Mouse (Mus musculus): ENCODE measurements around the gene Nif3l1.

The Nif3l1 gene

DNA sequence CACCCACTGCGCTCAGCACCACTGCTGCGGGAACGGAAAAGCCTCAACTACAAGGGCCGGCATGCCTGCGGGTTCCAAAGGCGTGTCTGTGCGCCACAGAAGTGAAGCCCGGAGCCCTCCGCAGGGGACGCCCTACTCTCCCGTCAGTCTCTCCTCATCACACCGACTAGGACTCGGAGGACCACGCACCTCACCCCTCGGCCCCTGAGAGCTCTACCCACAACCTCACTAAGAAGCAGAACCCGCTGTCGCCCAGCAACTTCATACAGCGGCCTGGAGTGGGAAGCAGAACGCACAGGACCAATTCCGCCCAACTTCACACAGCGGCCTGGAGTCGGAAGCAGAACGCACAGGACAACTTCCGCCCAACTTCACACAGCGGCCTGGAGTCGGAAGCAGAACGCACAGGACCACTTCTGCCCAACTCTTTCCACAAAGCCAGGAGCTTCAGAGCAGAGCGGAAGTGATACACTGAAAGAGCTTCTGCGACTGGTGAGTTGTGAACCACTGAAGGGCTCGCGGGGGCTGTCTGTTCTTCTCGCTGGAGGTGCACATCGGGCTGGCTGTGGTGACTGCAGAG is at the start of gene Nif3l1, which contains the start of gene Ppil3:
Gene Nif3l1 (plus strand): TSS at position 9 of the 580 bp plus-strand sequence.
Gene Ppil3 (minus strand): TSS at position 344 of the 580 bp plus-strand sequence.
- DNase-seq (ENCODE audit: low read depth), result peak; percentile 80

GRCm38 (mm10) chr1:58395341-58395740 is 49.6 kb upstream of the Nif3l1 start:
- no peak for DNase-seq (ENCODE audit: low read depth)

DNA sequence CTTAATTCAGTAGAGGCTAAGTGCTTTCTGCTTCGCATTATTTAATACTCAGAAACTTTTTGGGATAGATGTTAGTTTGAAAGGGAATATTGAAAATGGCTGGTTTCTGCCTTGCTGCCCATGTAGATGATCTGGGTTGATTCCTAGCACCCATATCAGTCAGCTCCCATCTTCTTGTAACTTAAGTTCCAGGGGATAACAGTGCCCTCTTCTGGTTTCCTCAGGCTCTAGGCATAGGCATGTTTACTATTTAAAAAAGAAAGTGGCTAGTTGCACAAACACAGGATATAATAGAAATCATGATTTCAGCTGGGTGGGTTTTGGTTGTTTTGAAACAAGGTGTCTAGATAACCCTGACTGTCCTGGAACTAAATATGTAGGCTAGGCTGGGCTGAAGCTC is 48.8 kb upstream of the Nif3l1 start:
- no peak for DNase-seq (ENCODE audit: low read depth)

DNA sequence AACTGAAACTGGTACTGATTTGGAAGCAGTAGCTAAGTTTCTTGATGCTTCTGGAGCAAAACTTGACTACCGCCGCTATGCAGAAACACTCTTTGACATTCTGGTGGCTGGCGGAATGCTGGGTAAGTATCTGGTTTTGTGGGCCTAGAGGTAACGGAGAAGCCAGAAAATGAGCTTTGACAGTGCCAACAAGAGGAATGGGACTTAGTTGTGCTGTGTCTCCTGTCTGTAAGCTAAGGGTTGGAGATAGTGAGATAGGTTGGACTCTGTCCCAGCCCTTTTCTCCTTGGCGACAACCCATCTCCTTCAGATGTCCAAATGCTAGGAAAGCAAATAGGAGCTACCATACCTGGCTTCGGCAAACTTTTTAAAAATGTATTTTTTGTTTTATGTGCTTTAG is 47.2 kb upstream of the Nif3l1 start:
- DNase-seq (ENCODE audit: low read depth), result no peak

DNA sequence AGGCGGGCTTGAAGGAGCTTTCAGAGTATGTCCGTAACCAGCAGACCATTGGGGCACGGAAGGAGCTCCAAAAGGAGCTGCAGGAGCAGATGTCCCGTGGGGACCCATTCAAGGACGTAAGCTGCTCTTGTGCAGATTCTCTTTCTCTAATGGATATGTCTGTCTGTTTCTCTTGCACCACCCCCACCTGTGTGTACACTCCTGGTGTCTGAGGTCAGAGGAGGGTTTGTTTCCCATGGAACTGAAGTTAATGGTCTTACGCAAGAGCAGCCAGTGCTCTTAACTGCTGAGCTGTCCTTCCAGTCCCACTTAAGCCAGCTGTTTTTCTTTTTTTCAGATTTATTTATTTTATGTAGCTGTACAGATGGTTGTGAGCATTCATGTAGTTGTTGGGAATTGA is 43.6 kb upstream of the Nif3l1 start:
- no peak for DNase-seq (ENCODE audit: low read depth)

DNA sequence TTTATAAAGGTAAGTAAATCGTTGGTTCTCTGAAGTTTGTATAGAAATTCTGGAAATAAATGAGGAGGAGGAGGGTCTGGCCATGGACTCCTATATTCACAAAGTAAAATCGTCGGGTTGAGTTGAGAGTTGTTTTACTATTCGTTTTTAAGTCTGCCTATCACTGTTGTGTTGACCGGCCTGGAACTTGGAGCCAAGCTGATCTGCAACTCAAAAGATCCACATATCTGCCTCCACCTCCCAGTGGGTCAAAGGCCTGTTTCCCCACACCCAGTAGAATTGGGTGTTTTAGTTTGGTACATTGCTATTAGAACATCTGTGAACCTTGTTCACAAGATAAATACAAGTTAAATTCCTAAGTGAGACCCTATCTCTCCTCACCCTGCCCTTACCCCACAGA is 41.2 kb upstream of the Nif3l1 start:
- no peak for DNase-seq (ENCODE audit: low read depth)

- no peak for DNase-seq (ENCODE audit: low read depth)
These were observed 37.6 kb upstream of the Nif3l1 start for GRCm38 (mm10) chr1:58407321-58407720.

DNA sequence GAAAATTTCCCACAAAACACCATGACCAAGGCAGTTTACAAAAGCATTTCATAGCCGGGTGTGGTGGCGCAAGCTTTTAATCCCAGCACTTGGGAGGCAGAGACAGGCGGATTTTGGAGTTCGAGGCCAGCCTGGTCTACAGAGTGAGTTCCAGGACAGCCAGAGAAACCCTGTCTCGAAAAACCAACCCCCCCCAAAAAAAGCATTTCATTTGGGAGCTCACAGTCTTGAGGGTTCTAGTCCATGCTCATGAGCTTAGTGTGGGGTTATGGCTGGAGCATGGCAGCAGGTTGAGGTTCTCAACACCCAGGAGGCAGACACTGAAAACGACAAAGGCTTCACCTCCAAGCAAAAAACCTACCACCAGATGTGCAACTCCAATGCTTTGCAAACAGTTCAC is 36.8 kb upstream of the Nif3l1 start:
- DNase-seq (ENCODE audit: low read depth), result no peak

GRCm38 (mm10) chr1:58409553-58410197 is 35.3 kb upstream of the Nif3l1 start:
- DNase-seq (ENCODE audit: low read depth), result no peak

DNA sequence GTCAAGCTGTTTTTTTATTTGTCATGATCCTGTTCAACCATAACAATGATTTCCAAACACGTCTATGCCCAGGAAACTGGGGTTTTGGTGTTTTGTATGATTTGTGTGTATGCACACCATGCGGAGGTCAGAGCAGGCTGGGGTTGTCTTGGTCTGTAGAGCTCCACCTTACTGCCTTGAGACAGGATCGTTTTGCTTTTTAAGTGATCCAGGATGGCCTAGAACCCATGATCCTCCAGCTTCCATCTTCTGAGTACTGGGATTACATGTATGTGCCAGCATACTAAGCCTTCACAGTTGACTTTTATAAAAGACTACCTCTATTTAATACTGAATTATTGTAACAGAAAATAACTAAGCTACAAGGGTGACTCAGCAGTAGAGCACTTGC is 34.8 kb upstream of the Nif3l1 start:
- DNase-seq (ENCODE audit: low read depth), result no peak

GRCm38 (mm10) chr1:58410776-58411175 is 34.2 kb upstream of the Nif3l1 start:
- DNase-seq (ENCODE audit: low read depth), result no peak

DNA sequence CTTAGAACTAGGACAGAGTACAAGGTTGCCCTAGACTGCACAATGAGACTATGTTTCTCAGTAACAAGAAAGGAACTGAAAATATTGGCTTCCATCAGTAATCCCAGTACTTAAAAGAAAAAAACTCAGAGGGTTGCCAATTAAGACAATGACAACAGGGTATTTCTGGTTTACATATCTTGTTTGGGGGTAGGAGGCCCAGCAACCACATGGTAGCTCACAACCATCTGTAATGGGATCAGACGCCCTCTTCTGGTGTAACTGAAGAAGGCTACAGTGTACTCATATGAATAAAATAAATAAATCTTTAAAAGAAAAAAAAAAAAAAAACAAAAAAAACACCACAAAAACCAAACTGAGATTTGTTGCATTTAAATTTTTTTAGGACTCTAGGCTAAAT is 29.5 kb upstream of the Nif3l1 start:
- no peak for DNase-seq (ENCODE audit: low read depth)

DNA sequence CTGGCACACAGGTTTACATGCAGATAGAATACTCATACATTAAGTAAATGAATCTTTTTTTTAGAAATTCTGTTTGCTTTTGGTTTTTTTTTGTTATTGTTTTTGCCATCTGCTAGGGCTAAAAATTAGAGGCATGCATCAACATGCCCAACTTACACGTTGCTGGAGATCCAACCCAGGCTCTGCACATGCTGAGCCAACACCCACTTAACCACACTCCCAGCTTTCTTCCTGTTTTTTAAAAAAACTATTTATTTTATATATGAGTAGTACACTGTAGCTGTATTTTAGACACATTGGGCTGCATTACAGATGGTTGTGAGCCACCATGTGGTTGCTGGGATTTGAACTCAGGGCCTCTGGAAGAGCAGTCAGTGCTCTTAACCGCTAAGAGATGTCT is 28.9 kb upstream of the Nif3l1 start:
- no peak for DNase-seq (ENCODE audit: low read depth)

DNA sequence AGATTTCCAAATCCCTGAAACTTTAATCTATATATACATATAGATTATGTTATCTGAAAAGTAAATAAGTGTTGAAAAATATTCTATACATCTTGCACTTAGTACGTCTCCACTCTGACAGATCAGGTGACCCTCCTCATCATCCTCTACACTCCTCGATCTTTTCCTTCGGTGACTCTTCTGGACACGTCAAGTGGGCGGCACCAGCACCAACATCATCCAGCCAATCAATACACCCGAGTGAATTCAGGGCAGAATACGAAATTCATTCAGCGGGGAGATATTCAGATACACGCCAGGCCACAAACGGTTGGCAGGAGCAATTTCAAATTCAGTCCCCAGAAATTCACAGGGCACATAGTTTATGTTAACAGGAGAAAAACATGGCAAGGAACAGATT is 24.9 kb upstream of the Nif3l1 start:
- DNase-seq (ENCODE audit: low read depth), result no peak

DNA sequence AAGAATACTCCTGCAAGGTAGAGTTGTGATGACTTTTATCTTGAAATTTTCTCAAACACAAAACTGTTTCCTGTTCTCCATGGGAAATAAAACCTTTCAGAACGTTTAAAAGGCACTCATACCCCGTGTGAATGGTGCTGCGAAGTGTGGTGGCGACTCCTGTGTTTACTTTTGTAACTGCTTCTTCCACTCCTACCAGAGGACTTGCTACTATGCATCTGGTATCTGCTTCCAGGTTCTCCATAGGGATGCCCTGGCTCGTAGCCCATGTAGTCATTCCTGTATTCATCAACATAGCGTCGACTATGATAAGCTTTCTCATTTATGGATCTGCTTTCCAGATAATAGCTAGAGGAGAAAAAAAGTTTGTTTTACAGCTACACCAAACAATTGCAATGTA is 24.0 kb upstream of the Nif3l1 start:
- no peak for DNase-seq (ENCODE audit: low read depth)

DNA sequence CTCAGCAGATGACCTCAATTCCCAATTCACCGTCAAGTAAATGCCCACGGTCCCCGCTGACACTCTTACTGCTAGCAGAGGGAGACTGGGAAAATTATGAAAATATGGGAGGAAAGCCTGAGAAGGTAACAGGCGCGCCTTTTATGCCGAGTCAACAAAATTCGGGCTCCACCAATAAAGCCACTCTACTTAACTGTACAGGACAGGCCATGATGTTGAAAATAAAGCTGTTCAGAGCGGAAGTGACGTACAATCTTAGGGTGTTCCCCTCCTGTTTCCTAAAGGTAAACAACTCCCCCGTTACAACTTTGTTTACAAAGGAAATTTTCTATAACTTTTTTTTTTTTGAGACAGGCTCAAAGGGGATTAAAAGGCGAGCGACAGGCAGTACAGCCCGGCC is 22.1 kb upstream of the Nif3l1 start:
- DNase-seq (ENCODE audit: low read depth), result peak; percentile 65

- DNase-seq (ENCODE audit: low read depth), result peak; percentile 83
These were observed 21.3 kb upstream of the Nif3l1 start, which contains the start of gene Clk1 for GRCm38 (mm10) chr1:58423371-58424248. Gene Clk1 (minus strand): TSS chr1:58424066.

DNA sequence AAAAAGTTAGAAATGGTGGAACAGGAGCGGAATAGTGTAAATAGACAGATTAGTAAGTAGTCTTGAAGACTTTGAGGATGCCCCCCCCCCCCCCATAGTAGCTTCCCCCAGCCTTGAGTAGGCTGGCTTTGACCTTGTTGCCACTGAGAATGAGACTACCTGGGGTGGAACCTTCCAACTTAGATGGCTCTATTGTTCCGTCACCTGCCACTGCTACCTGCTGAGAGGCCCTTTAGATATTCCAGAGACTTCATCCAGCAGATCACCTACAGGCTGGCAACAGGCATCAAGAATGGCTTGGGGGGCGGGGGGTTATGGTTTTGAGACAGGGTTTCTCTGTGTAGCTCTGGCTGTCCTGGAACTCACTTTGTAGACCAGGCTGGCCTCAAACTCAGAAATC is 20.4 kb upstream of the Nif3l1 start:
- DNase-seq (ENCODE audit: low read depth), result no peak

DNA sequence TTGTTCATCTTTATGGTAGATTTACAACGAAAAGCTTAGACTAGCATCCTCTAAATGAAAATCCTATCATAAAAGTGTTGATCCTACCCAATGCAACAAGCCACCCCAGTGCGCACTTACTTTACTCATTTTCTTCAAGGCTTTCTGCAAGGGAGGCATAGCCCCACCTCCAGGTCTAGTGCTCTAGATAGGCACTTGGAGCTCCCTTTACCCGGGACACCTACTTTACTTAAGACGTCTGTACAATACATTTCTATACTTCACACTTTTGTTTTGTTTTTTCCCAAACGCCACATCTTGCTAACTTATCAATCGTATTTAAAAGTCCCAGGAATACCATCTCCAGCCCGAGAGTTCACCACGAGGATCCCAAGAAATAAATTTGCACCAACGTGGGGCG is 260 bp upstream of the Nif3l1 start:
- DNase-seq (ENCODE audit: low read depth), result no peak

DNA sequence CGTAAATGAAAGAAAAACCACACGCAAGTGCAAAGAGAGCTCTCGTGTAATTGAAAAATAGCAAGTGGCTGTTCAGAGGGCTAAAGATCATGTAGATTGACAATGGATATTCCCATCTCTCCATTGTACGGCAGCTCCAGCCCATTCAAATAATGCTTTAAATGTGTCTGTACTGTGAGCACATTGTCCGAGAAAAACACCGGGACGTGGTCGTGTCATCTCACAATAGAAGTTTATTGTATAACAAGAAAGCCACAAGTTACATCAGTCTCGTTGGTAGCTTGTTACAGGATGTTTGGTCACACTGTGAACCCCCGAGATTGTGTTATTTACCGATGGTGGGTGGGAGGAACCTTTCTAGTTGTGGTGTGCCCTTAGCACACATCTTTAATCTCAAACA is 910 bp downstream of the Nif3l1 start:
- no peak for DNase-seq (ENCODE audit: low read depth)

DNA sequence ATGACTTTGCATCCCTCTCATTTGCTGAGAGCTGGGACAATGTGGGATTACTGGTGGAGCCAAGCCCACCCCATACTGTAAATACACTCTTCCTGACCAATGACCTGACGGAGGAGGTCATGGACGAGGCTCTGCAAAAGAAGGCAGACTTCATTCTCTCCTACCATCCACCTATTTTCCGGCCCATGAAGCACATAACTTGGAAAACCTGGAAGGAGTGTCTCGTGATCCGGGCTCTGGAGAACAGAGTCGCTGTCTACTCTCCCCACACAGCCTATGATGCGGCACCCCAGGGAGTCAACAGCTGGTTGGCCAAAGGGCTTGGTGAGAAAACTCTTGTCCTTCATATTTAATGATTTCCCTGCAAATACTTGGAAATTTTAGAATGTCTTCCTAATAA is 2.8 kb downstream of the Nif3l1 start:
- DNase-seq (ENCODE audit: low read depth), result no peak

- no peak for DNase-seq (ENCODE audit: low read depth)
These were observed 3.4 kb downstream of the Nif3l1 start for GRCm38 (mm10) chr1:58448396-58448795.

GRCm38 (mm10) chr1:58454316-58454715 is 9.4 kb downstream of the Nif3l1 start:
- DNase-seq (ENCODE audit: low read depth), result no peak
